Mouse (Mus musculus) embryonic fibroblast, embryonic 13.5 days (primary cell): ENCODE measurements around the gene Ehd3.

Experiments
- CTCF ChIP-seq: IDR thresholded peaks from 2 replicates; pipeline ENCODE4 v1.5.1; 2011; ENCODE audit warnings: mild to moderate bottlenecking, control low read depth, low read length, moderate library complexity, borderline replicate concordance; ENCODE audit not compliant: insufficient read depth
- POLR2A ChIP-seq: IDR thresholded peaks from 2 replicates; pipeline ENCODE4 v1.6.1; 2011; ENCODE audit warnings: low read depth, mild to moderate bottlenecking, control low read depth, low read length, moderate library complexity

- TF ChIP-seq CTCF, result no peak
- no peak for TF ChIP-seq POLR2A
These were observed 7.6 kb downstream of the Ehd3 start for GRCm38 (mm10) chr17:73811566-73811965.
